Mouse (Mus musculus) embryonic facial prominence, embryonic 14.5 days (tissue): ENCODE results near the gene B4galt3. TPM values are rescaled to one million over a fixed set of nuclear protein-coding genes. Genes with fewer than 3 reads are reported as not detected.
A peak's percentile ranks its signal among the peaks of the same experiment; 100 is the strongest.

ENCODE experiments used
- ATAC-seq: fragments of 200-750 bp; cut with Nextera tagmentation; 2 replicates; pipeline ENCODE4 v1.8.0; 2017; ENCODE audit warnings: low read depth, moderate number of reproducible peaks, moderate TSS enrichment
- DNase-seq: peaks from one replicate; pipeline ENCODE4 v3.0.0-alpha.2; 2015; ENCODE audit warnings: low spot score
- H3K27ac ChIP-seq: fragments of 300-500 bp; sonication (generic); replicated peaks from 2 replicates; pipeline ENCODE4 v1.5.1; 2014; ENCODE audit warnings: low read depth, mild to moderate bottlenecking, low read length, moderate library complexity
- H3K27me3 ChIP-seq: fragments of 300-500 bp; sonication (generic); replicated peaks from 2 replicates; pipeline ENCODE4 v1.6.1; 2014; ENCODE audit warnings: low read length; ENCODE audit not compliant: control insufficient read depth, insufficient read depth
- H3K36me3 ChIP-seq: fragments of 300-500 bp; sonication (generic); 2 replicates; pipeline ENCODE4 v1.6.1; 2014; ENCODE audit warnings: low read length, mixed read lengths; ENCODE audit not compliant: control insufficient read depth, insufficient read depth
- H3K4me1 ChIP-seq: fragments of 300-500 bp; sonication (generic); 2 replicates; pipeline ENCODE4 v1.6.1; 2014; ENCODE audit warnings: antibody characterized with exemption, low read length; ENCODE audit not compliant: control insufficient read depth, insufficient read depth
- H3K4me2 ChIP-seq: fragments of 300-500 bp; sonication (generic); 2 replicates; pipeline ENCODE4 v1.6.1; 2014; ENCODE audit warnings: low read depth, mild to moderate bottlenecking, low read length, moderate library complexity, mixed read lengths
- H3K4me3 ChIP-seq: fragments of 300-500 bp; sonication (generic); 2 replicates; pipeline ENCODE4 v1.5.1; 2014; ENCODE audit warnings: low read depth, mild to moderate bottlenecking, low read length
- H3K9ac ChIP-seq: fragments of 300-500 bp; sonication (generic); 2 replicates; pipeline ENCODE4 v1.6.1; 2014; ENCODE audit warnings: low read depth, mild to moderate bottlenecking, low read length, moderate library complexity, mixed read lengths
- H3K9me3 ChIP-seq: fragments of 300-500 bp; sonication (generic); 2 replicates; pipeline ENCODE4 v1.6.1; 2016; ENCODE audit warnings: low read length; ENCODE audit not compliant: control insufficient read depth
- WGBS: fragments of 180-500 bp; shearing (Covaris S2); extraction: QIAGEN DNeasy Blood & Tissue Kit; methylation state at CpG from one replicate; pipeline ENCODE4 v1.1.7; 2014; 5-methylcytosine and 5-hydroxymethylcytosine counted together
- polyA plus RNA-seq: library from polyadenylated mRNA; unstranded; fragments of >200 nt; fragmentation: Nextera tagmentation; extraction: Ambion mirVana; gene quantifications from 2 replicates; pipeline ENCODE4 v1.2.1, GENCODE M21; 2014

Gene B4galt3
- polyA plus RNA-seq, 1 experiment from 2014 or later, result 60.2 TPM

DNA sequence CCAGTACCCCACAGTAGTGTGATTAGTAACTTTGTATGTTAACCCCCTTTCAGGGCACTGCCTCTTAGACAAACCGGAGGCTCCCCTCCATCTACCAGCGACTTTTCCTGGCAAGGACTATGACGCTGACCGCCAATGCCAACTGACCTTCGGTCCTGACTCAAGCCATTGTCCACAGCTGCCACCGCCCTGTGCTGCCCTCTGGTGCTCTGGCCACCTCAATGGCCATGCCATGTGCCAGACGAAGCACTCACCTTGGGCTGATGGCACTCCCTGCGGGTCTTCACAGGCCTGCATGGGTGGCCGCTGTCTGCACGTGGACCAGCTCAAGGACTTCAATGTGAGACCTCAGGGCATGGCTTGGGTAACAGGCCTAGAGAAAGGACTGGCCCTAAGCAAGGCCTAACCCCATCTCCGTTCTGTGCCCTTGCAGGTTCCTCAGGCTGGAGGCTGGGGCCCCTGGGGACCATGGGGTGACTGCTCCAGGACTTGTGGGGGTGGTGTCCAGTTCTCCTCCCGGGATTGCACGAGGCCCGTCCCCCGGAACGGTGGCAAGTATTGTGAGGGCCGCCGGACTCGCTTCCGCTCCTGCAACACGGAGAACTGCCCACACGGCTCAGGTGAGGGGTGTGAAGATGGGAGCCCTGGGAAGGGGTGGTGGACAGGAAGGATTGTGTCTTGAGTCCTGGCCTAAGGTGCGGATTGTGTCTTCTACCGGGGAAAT is 13.9 kb upstream of the B4galt3 start:
- H3K27me3 ChIP-seq, result no peaks in the 10 kb centered on the region
- no peak overlapping the region for H3K4me3 ChIP-seq
- H3K9me3 ChIP-seq, result no peaks in the 10 kb centered on the region
- WGBS, result 90% methylated on average over 24 of the region's 24 CpGs
- peaks cover 65% of the 10 kb centered on the region for H3K36me3 ChIP-seq
- no peak for DNase-seq
- no peak for ATAC-seq
- H3K9ac ChIP-seq, result no peak overlapping the region
- peaks cover 14% of the 10 kb centered on the region for H3K4me1 ChIP-seq
- no peak overlapping the region for H3K4me2 ChIP-seq
- H3K27ac ChIP-seq, result no peak overlapping the region

DNA sequence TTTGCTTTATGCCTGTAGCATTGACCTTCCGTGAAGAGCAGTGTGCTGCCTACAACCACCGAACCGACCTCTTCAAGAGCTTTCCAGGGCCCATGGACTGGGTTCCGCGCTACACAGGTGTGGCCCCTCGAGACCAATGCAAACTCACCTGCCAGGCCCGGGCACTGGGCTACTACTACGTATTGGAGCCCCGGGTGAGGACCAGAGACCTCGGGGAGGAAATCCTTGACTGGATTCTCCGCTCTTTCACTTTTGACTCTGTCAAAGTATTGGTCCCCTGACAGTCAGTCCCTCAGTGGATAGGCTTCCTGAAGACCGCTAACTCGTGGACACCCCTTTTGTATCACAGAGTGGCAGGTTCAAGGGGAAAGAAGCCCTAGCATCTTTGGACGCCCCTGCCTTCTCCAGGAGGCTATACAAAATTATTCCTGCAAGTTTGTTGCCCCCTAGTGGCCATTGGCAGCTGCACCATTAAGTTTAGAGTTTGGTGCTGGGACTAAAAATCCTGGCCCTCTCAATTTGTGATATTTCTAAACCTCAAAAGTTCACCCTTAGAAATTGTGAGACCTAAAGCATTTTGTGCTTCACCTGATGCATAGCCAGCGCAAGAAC is 13.1 kb upstream of the B4galt3 start:
- ATAC-seq, result peak; percentile 35; the same call in 1 of the 2 replicates
- Histone ChIP-seq H3K27ac (no peak overlapping the region), H3K36me3 (peaks cover 65% of the 10 kb centered on the region), H3K27me3 (no peaks in the 10 kb centered on the region), H3K4me3 (no peak overlapping the region), H3K9me3 (no peaks in the 10 kb centered on the region), H3K4me1 (peaks cover 10% of the 10 kb centered on the region), H3K4me2 (no peak overlapping the region), H3K9ac (no peak overlapping the region)
- peak; percentile 84 for DNase-seq
- 69% methylated on average over 15 of the region's 15 CpGs for WGBS

DNA sequence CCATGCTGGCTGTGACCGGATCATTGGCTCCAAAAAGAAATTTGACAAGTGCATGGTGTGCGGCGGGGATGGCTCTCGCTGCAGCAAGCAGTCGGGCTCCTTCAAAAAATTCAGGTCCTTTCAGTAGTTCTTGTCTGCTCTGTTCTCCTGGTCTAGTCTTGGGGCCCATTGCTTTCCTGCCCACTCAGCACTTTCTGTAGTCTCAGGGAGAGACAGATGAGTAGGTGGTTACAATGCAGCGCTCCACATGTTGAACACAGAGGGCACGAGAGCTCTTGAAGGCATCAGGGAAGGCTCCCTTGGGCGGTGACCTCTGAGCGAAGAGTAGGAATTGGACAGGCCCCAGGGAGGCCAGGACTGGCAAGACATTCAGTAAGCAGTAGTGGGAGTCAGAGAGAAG is 12.3 kb upstream of the B4galt3 start:
- peaks cover 9% of the 10 kb centered on the region for H3K4me1 ChIP-seq
- DNase-seq, result no peak
- 88% methylated on average over 9 of the region's 9 CpGs for WGBS
- no peak overlapping the region for H3K9ac ChIP-seq
- H3K27me3 ChIP-seq, result no peaks in the 10 kb centered on the region
- H3K4me2 ChIP-seq, result no peak overlapping the region
- no peak overlapping the region for H3K4me3 ChIP-seq
- ATAC-seq, result no peak
- H3K27ac ChIP-seq, result no peak overlapping the region
- peaks cover 64% of the 10 kb centered on the region for H3K36me3 ChIP-seq
- H3K9me3 ChIP-seq, result no peaks in the 10 kb centered on the region

DNA sequence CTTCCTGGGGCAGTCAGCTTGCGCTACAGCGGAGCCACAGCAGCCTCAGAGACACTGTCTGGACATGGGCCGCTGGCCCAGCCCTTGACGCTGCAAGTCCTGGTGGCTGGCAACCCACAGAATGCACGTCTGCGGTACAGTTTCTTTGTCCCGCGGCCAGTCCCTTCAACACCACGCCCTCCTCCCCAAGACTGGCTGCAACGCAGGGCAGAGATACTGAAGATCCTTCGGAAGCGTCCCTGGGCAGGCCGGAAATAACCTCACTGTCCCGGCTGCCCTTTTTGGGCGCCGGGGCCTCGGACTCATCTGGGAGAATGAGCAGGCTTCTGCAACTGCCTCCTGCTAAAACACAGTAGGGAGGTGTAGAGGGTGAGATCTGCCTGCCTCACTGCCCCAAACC is 11.2 kb upstream of the B4galt3 start:
- Histone ChIP-seq H3K9me3 (no peaks in the 10 kb centered on the region), H3K27ac (no peak overlapping the region), H3K4me2 (no peak overlapping the region), H3K9ac (no peak overlapping the region), H3K36me3 (peaks cover 54% of the 10 kb centered on the region), H3K4me3 (no peak overlapping the region), H3K4me1 (peaks cover 16% of the 10 kb centered on the region), H3K27me3 (no peaks in the 10 kb centered on the region)
- WGBS, result 82% methylated on average over 17 of the region's 17 CpGs
- ATAC-seq (no peak), DNase-seq (no peak)

DNA sequence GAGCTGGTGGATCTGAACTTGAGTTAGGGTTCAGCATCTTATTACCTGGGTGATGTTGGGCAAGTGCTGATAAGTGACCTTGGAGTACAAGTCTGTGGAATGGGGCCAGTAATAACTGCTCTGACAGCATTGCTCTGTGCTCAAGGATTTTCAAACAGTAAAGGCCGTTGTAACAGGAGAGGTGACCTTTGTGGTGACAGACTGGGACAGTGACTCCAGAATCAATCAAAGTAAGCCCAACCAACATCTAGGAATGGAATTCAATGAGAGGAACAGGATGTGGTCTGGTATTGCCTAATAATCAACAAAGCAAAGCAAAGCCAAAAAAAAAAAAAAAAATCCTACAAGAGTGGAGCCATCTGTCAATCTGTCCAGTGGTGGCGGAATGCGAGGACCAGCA is 9.8 kb upstream of the B4galt3 start:
- 76% methylated on average over 3 of the region's 3 CpGs for WGBS
- H3K9ac ChIP-seq, result no peak overlapping the region
- DNase-seq (no peak), ATAC-seq (no peak)
- H3K27me3 ChIP-seq, result no peaks in the 10 kb centered on the region
- H3K27ac ChIP-seq, result no peak overlapping the region
- H3K4me3 ChIP-seq, result no peak overlapping the region
- no peak overlapping the region for H3K4me2 ChIP-seq
- H3K4me1 ChIP-seq, result peaks cover 16% of the 10 kb centered on the region
- no peaks in the 10 kb centered on the region for H3K9me3 ChIP-seq
- H3K36me3 ChIP-seq, result peaks cover 43% of the 10 kb centered on the region

DNA sequence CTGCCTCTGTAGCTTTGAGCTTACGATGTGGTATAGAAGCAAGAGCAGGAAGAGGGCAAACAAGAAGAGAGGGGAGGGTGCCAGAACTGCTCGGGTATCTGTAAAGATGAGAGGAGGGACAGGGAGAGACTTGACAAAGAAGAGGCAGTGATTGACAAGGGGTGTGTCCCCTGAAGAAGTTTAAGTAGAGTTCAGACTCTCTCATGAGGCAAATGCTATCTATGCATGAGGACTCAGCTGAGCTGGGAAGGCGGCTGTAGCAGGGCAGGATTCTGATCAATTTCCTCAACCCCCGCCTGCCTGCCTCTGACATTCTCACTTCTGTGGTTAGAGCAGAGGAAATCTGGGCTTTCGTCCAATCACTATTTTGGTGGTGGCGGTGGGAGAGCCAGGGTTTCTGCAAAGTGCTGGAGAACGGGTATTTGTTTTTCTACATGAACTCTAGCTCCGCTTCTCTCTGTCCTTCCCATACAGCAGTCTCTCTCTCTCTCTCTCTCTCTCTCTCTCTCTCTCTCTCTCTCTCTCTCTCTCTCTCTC is 7.5 kb upstream of the B4galt3 start:
- Histone ChIP-seq H3K36me3 (peaks cover 25% of the 10 kb centered on the region), H3K9ac (peak overlapping the region; percentile 14), H3K27me3 (no peaks in the 10 kb centered on the region), H3K4me1 (peaks cover 16% of the 10 kb centered on the region), H3K4me2 (peak overlapping the region; percentile 49), H3K9me3 (no peaks in the 10 kb centered on the region), H3K27ac (peak overlapping the region; percentile 87), H3K4me3 (peak overlapping the region; percentile 17)
- ATAC-seq (peak; percentile 87), DNase-seq (peak; percentile 96)
- 3% methylated on average over 8 of the region's 8 CpGs for WGBS

DNA sequence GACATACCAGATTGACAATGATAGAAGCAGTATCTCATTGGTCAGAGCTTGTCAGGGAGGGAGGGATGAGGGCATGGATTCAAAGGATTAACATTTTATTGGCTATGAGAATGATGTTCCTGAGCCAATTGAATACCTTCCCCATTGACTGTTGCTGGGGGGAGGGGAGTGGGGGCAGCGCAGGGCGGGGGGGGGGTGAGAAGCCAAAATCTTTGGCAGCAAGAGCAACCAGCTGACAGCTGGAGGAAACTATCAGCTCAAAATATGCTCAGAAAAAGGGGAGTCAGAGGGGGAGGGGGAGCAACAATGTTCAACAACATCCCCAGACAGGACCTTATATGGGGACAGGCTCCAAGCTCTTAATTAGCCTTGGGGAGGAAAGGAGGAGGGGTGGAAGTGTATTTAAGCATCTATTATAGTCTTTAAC is 6.9 kb upstream of the B4galt3 start:
- H3K4me3 ChIP-seq, result peak overlapping the region; percentile 17; the same call in 1 of the 2 replicates
- 0% methylated on average over 2 of the region's 2 CpGs for WGBS
- H3K4me1 ChIP-seq, result peaks cover 16% of the 10 kb centered on the region
- H3K4me2 ChIP-seq, result peak overlapping the region; percentile 49
- DNase-seq (peak; percentile 95), ATAC-seq (peak; percentile 92)
- H3K27me3 ChIP-seq, result no peaks in the 10 kb centered on the region
- peaks cover 20% of the 10 kb centered on the region for H3K36me3 ChIP-seq
- peak overlapping the region; percentile 87 for H3K27ac ChIP-seq
- H3K9me3 ChIP-seq, result no peaks in the 10 kb centered on the region
- H3K9ac ChIP-seq, result no peak overlapping the region

DNA sequence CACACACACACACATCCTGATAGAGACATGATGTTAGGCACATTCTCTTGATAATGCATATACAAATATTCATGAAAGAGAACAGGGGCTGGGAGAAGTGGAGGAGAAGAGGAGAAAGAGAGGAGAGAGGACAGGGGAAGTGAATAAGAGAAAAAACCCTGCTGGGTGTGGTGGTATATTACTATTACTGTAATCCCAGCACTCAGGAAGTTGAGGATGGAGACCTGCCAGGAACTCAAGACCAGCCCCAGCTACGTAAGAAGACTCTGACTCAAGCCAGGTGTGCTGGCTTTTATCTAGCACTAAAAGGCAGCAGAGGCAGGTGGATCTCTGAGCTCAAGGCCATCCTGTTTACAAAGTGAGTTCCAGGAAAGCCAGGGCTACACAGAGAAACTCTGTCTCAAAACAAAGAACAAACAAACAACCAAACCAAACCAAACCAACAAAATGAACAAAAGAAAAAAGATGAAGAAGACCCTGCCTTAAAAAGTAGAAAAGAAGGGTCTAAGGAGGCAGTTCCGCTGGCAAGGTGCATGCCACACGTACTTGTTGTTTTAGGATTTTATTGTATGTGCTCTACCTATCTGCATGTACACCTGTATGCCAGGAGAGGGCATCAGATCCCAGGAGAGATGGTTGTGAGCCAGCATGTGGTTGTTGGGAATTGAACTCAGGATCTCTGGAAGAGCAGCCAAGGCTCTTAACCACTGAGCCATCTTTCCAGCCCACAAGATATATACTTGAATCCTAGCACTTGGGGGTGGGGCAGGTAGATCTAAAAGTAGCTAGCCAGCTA is 6.3 kb upstream of the B4galt3 start:
- Histone ChIP-seq H3K4me1 (peaks cover 16% of the 10 kb centered on the region), H3K27me3 (no peaks in the 10 kb centered on the region), H3K27ac (peak overlapping the region; percentile 87), H3K4me3 (no peak overlapping the region), H3K36me3 (peaks cover 15% of the 10 kb centered on the region; the same call in 1 of the 2 replicates), H3K9me3 (no peaks in the 10 kb centered on the region), H3K9ac (no peak overlapping the region), H3K4me2 (peak overlapping the region; percentile 49)
- WGBS, result 70% methylated on average over 3 of the region's 3 CpGs
- ATAC-seq (no peak), DNase-seq (peak; percentile 63)
